Mouse (Mus musculus): Measurements from ENCODE around the gene Cfap299. TPM values are rescaled to one million over a fixed set of nuclear protein-coding genes. Genes with fewer than 3 reads are reported as not detected.

The Cfap299 gene
- polyA plus RNA-seq, 1 experiment from 2014 or later, result not detected

MicroRNA genes within 50 kb of the gene (microRNA counts, 519-probe panel; counts per million panel counts)
- not detected for microRNA mmu-miR-703

Small RNA genes within 50 kb of the gene (microRNA-seq; reads per million reads assigned to microRNA genes)
- gene Mir703, result not detected

Other genes with a start within 250 kb of the Cfap299 start
- 0.19 and 0.22 TPM in 2 replicates for gene Prdm8, start 162.1 kb upstream of the Cfap299 start, polyA plus RNA-seq (2014; fragmentation: Nextera tagmentation; extraction: Ambion mirVana)
- gene Fgf5, start 75.1 kb upstream of the Cfap299 start, polyA plus RNA-seq (2014; fragmentation: Nextera tagmentation; extraction: Ambion mirVana), result 1.9 and 2.5 TPM in 2 replicates
- gene Gm11111, start 223.4 kb downstream of the Cfap299 start, polyA plus RNA-seq (2014; fragmentation: Nextera tagmentation; extraction: Ambion mirVana), result not detected in 2 replicates

All from intestine, embryonic 14.5 days (tissue).